Mouse (Mus musculus) hindbrain, embryonic 16.5 days (tissue): ENCODE data around the gene Fam193a. TPM values are rescaled to one million over a fixed set of nuclear protein-coding genes. Genes with fewer than 3 reads are reported as not detected.
A peak's percentile ranks its signal among the peaks of the same experiment; 100 is the strongest.

ENCODE experiments used
- ATAC-seq: fragments of 200-750 bp; cut with Nextera tagmentation; 2 replicates; pipeline ENCODE4 v1.8.0; 2017; ENCODE audit warnings: moderate TSS enrichment, moderate library complexity
- H3K27ac ChIP-seq: fragments of 300-500 bp; sonication (generic); 2 replicates; pipeline ENCODE4 v1.5.1; 2014; ENCODE audit warnings: low read depth, mild to moderate bottlenecking, control low read depth, low read length, moderate library complexity
- H3K27me3 ChIP-seq: fragments of 300-500 bp; sonication (generic); replicated peaks from 2 replicates; pipeline ENCODE4 v1.6.1; 2014; ENCODE audit warnings: low read length; ENCODE audit not compliant: control insufficient read depth, insufficient read depth
- H3K36me3 ChIP-seq: fragments of 300-500 bp; sonication (generic); 2 replicates; pipeline ENCODE4 v1.6.1; 2014; ENCODE audit warnings: mild to moderate bottlenecking, low read length, moderate library complexity, mixed read lengths; ENCODE audit not compliant: control insufficient read depth, insufficient read depth
- H3K4me1 ChIP-seq: fragments of 300-500 bp; sonication (generic); 2 replicates; pipeline ENCODE4 v1.6.1; 2014; ENCODE audit warnings: low read depth, low read length; ENCODE audit not compliant: control insufficient read depth, insufficient read depth
- H3K4me2 ChIP-seq: fragments of 300-500 bp; sonication (generic); 2 replicates; pipeline ENCODE4 v1.6.1; 2014; ENCODE audit warnings: mild to moderate bottlenecking, low read length, control low read depth, moderate library complexity
- H3K4me3 ChIP-seq: fragments of 300-500 bp; sonication (generic); 2 replicates; pipeline ENCODE4 v1.5.1; 2014; ENCODE audit warnings: mild to moderate bottlenecking, low read length, control low read depth, moderate library complexity
- H3K9ac ChIP-seq: fragments of 300-500 bp; sonication (generic); 2 replicates; pipeline ENCODE4 v1.6.1; 2014; ENCODE audit warnings: low read depth, mild to moderate bottlenecking, control low read depth, low read length, moderate library complexity
- H3K9me3 ChIP-seq: fragments of 300-500 bp; sonication (generic); 2 replicates; pipeline ENCODE4 v1.6.1; 2014; ENCODE audit warnings: mild to moderate bottlenecking, low read length, moderate library complexity; ENCODE audit not compliant: control insufficient read depth
- WGBS: fragments of 180-500 bp; shearing (Covaris S2); extraction: QIAGEN DNeasy Blood & Tissue Kit; methylation state at CpG from one replicate; pipeline ENCODE4 v1.1.7; 2014; 5-methylcytosine and 5-hydroxymethylcytosine counted together
- polyA plus RNA-seq: library from polyadenylated mRNA; unstranded; fragments of >200 nt; fragmentation: Nextera tagmentation; extraction: Ambion mirVana; gene quantifications from 2 replicates; pipeline ENCODE4 v1.2.1, GENCODE M21; 2015

The Fam193a gene
- polyA plus RNA-seq, 1 experiment from 2014 or later: 14.8 TPM

DNA sequence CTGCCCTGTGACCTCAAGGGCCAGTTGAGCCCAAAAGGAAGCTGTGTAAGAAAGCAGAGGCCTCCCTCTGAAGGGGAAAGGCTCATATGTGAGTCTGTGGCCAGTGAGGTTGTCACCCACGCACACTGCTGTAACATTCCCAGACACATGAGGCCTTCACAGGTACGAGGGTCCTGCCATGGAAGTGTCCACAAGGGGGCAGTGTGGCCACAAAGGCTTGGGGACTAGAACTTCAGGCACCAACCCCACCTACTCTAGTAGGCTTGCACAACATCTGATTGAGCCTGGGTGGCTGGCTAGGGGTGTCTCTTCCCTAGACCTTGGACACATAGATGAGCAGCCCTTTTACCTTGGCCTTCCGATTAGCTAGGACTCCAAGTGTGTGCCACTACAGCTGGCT, 148.2 kb downstream of the Fam193a start:
- no peaks in the 10 kb centered on the region for H3K27me3 ChIP-seq
- peaks cover 4% of the 10 kb centered on the region for H3K4me1 ChIP-seq
- no peak overlapping the region for H3K9ac ChIP-seq
- no peak overlapping the region for H3K4me2 ChIP-seq
- no peak overlapping the region for H3K27ac ChIP-seq
- 23% methylated on average over 3 of the region's 3 CpGs for WGBS
- no peak overlapping the region for H3K4me3 ChIP-seq
- no peak for ATAC-seq
- no peaks in the 10 kb centered on the region for H3K36me3 ChIP-seq
- no peaks in the 10 kb centered on the region for H3K9me3 ChIP-seq

DNA sequence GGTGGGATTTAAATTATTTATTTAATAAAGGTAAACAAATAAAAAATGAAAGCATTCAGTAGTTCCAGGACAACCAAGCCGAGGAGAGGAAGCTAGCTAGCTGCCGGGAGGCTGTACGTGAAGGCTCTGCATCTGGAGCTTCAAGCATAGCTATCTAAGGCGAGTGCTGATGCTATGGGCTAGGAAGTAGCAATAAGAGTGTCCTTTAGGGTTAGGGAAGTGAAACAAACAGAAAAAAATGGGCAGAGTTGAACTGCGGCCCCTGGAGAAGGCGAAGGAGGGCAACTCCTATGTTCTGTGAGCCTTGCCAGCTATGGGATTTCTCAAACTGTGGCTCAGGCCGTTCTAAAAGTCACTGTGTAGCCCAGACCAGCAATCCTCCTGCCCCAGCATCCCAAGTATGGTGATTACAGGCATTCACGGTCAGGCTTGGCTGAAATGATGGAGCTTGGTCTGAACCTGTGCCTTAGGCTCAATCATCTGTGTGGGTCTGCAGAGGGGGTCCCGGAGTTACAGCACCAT, 149.7 kb downstream of the Fam193a start:
- Histone ChIP-seq H3K36me3 (no peaks in the 10 kb centered on the region), H3K4me3 (no peak overlapping the region), H3K4me2 (no peak overlapping the region), H3K9me3 (no peaks in the 10 kb centered on the region), H3K27me3 (no peaks in the 10 kb centered on the region), H3K4me1 (no peaks in the 10 kb centered on the region), H3K9ac (no peak overlapping the region), H3K27ac (no peak overlapping the region)
- ATAC-seq: no peak
- 81% methylated on average over 9 of the region's 9 CpGs for WGBS

DNA sequence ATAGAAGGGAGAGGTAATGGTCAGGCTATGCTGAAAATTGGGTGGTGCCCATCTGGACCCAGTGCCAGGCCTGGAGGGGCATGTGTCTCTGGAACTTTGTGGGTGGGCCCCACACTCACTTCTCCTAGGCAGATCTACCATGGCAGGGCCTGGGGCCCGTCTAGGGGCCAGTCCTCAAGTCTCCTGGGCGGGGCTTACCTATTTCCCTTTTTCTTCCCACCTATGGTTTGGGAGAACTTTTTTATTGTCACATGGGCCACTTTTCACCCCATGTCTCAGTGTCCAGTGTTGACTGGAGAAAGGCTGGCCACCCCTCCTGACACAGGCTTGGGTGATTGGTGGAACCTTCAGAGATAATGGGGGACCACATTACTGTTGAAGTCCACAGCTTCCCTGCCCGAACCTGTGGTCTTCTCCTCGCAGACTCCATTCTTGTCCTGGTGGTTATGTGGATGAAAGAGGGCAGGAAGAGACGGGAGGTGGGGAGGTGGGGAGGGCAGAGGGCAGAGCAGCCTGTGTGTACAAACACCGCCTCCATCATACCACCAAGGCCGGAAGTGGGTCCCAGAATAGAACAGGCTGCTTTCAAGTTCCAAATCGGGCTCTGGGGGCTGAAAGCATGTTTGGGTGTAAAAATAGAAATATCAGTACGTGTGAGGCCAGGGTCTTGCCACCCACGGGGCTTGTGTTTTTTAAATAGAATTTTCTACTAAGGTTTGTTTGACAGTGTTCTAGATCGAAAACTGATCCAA, 150.9 kb downstream of the Fam193a start:
- Histone ChIP-seq H3K4me2 (no peak overlapping the region), H3K9me3 (no peaks in the 10 kb centered on the region), H3K36me3 (no peaks in the 10 kb centered on the region), H3K4me3 (no peak overlapping the region), H3K27me3 (no peaks in the 10 kb centered on the region), H3K9ac (no peak overlapping the region), H3K4me1 (no peaks in the 10 kb centered on the region), H3K27ac (no peak overlapping the region)
- ATAC-seq: no peak
- 79% methylated on average over 11 of the region's 11 CpGs for WGBS

DNA sequence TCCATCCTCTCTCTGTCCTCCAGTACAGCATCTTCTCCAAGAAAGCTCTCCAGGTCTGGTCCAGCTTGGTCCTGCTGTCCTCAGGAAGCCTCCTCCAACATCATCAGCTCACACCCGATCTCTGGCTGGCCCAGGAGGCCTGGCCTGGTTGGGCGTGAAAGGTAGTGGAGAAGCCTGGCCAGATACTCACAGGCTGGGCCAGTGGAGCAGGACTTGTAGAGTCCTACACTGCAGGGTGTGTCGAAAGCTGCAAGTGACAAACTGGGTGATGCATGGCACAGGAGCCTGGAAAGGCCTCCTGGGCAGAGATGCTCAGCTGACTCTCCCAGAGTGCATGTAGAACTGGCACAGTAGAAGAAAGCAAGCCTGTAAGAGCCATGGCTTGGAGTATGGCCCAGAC, 151.6 kb downstream of the Fam193a start:
- WGBS: 83% methylated on average over 3 of the region's 3 CpGs
- Histone ChIP-seq H3K9me3 (no peaks in the 10 kb centered on the region), H3K4me2 (no peak overlapping the region), H3K27me3 (no peaks in the 10 kb centered on the region), H3K4me3 (no peak overlapping the region), H3K27ac (no peak overlapping the region), H3K36me3 (no peaks in the 10 kb centered on the region), H3K4me1 (peaks cover 2% of the 10 kb centered on the region; the same call in 1 of the 2 replicates), H3K9ac (no peak overlapping the region)
- ATAC-seq: no peak

DNA sequence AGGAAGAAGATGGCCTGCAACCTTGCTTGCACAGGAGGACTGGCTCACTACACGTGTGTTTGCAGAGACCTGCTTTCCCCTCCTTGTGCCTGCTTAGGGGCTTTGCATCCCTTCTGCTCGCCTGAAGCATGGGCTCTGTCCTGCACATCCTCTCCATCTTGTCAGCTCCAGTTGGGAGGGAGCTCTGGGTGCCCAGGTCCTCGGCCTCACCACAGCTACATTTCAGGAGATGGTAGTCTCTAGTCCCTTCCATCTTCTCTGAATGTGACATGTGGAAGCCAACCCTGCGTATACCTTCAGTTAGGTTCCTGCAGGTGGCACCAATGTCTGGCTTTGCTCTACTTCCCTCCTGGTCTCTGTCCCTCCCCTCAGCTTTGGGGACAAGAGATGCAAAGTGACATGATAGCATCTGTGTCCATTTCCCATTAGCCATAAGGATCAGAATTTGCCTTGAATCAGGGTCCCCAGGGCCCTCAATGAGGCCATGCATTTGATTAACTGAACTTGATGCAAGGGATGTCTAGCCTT, 154.3 kb downstream of the Fam193a start:
- no peak for ATAC-seq
- Histone ChIP-seq H3K27ac (no peak overlapping the region), H3K4me2 (no peak overlapping the region), H3K36me3 (no peaks in the 10 kb centered on the region), H3K9ac (no peak overlapping the region), H3K4me1 (peaks cover 2% of the 10 kb centered on the region; the same call in 1 of the 2 replicates), H3K27me3 (no peaks in the 10 kb centered on the region), H3K4me3 (no peak overlapping the region), H3K9me3 (no peaks in the 10 kb centered on the region)
- 64% methylated on average over 4 of the region's 4 CpGs for WGBS

DNA sequence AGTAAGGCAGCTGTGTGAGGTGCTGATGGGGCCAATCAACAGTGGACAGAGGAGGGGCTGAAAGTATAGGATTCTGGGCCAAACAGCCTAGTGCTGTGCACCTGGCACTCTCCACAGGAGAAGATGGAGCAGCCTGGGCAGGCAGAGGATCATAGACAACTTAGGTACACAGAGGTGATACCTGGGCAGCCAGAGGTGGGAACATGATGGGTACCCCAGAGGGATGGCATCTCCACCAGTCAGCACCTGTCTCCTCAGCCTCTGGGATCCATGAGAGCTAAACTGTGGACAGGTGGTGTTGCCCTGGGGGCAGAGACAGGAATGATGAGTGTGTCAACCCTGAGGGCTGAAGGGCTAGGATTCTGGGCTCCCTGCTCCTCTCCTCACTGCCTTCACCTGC, 154.8 kb downstream of the Fam193a start:
- no peak for ATAC-seq

DNA sequence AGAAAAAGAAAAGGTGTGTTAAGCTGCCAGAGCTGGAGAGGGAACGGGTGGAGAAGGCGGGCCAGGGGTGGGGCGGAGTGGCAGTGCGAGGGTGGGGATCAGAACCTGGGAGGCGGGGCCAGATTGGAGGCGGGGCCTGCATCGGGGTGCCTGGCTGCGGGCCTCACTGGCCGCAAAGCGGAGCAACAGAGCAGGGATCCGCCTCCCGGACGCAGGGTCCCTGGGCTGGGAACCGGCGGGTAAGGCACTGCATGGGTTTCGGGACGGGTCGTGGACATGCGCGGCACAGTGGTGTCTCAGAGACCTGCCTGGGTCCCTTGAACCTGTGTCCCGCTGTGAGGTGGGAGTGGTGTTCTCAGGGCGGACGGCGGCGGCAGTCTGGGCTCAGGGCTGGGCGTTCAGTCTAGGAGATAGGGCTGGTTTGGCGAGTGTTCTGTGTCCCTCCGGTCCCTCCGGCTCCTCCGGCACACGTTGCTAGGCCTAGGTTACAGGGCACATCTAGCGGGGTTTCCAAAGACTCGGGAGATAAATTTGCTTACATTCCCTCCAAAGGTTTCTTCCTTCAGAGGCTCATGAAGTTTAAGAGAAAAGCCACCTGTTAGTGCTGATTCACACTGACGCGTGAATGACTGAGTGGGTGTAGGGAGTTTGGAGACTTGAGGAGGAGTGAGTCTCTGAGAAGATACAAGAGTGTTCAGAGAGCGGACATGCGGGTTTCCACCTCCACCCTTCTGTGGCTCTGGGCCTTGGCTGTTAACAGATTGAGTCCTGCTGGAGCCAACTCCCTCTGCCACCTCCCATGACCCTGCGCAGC, 156.1 kb downstream of the Fam193a start, which contains the start of gene Sh3bp2:
Gene Sh3bp2, plus strand, starts transcription at position 176 of the 814 bp plus-strand sequence.
- ATAC-seq: peak; percentile 93
- Histone ChIP-seq H3K36me3 (no peaks in the 10 kb centered on the region), H3K4me1 (peaks cover 2% of the 10 kb centered on the region; the same call in 1 of the 2 replicates), H3K9me3 (no peaks in the 10 kb centered on the region), H3K4me2 (peak within 1 kb of the TSS; percentile 84), H3K9ac (peak within 1 kb of the TSS; percentile 68), H3K27me3 (no peaks in the 10 kb centered on the region), H3K27ac (no peak within 1 kb of the TSS), H3K4me3 (peak within 1 kb of the TSS; percentile 58)
- WGBS: 3% methylated on average over 34 of the region's 38 CpGs

More for the DNA sequence above, 154.8 kb downstream of the Fam193a start:
- Histone ChIP-seq H3K27me3 (no peaks in the 10 kb centered on the region), H3K4me1 (peaks cover 2% of the 10 kb centered on the region; the same call in 1 of the 2 replicates), H3K9ac (no peak overlapping the region), H3K36me3 (no peaks in the 10 kb centered on the region), H3K9me3 (no peaks in the 10 kb centered on the region), H3K4me2 (no peak overlapping the region), H3K27ac (no peak overlapping the region), H3K4me3 (no peak overlapping the region)

DNA sequence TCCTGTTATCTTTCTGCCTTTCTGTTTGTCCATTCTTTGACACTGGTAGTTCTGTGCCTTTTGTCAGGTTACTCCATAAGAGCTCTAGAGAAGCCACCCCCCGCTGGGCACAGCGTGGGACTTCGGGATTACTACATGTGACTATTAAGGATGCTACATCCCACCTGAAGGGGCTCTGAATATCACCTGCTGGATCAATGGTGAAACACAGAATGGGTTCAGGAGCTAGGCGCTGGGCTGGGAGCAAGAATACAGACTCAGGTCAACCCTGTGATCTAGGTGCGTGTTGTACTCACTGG, 156.7 kb downstream of the Fam193a start:
- 37% methylated on average over 5 of the region's 5 CpGs for WGBS
- H3K36me3 ChIP-seq: no peaks in the 10 kb centered on the region
- H3K4me2 ChIP-seq: peak overlapping the region; percentile 84
- H3K4me1 ChIP-seq: peaks cover 2% of the 10 kb centered on the region; the same call in 1 of the 2 replicates
- H3K27me3 ChIP-seq: no peaks in the 10 kb centered on the region
- H3K4me3 ChIP-seq: peak overlapping the region; percentile 58
- ATAC-seq: no peak
- no peaks in the 10 kb centered on the region for H3K9me3 ChIP-seq
- no peak overlapping the region for H3K9ac ChIP-seq
- H3K27ac ChIP-seq: no peak overlapping the region

DNA sequence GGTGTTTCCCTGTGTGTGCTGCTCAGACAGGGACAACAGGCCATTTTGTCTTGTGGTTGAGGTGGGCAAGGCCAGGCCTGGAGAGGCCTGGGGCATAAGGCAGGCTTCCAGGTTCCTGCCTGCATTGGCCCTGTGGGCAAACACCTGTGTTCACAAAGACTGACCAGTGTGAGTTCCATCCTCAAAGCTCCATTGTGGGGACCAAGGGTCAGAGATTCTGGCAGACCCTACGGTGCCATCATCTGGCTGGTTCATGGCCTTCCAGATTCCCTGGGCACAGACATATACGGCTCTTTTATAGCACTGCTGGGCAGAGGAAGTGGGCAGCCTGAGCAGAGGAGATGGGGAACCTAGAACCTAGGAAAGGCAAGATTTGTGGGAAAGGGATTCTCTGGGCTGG, 157.6 kb downstream of the Fam193a start:
- Histone ChIP-seq H3K4me1 (peaks cover 2% of the 10 kb centered on the region; the same call in 1 of the 2 replicates), H3K9ac (no peak overlapping the region), H3K9me3 (no peaks in the 10 kb centered on the region), H3K36me3 (no peaks in the 10 kb centered on the region), H3K4me2 (no peak overlapping the region), H3K27ac (no peak overlapping the region), H3K4me3 (no peak overlapping the region), H3K27me3 (no peaks in the 10 kb centered on the region)
- no peak for ATAC-seq
- 85% methylated on average over 2 of the region's 2 CpGs for WGBS
